Mouse (Mus musculus) heart, embryonic 11.5 days (tissue): ENCODE results near the gene Slc36a4. TPM values are rescaled to one million over a fixed set of nuclear protein-coding genes. Genes with fewer than 3 reads are reported as not detected.

ENCODE experiments used
- ATAC-seq: fragments of 200-750 bp; cut with Nextera tagmentation; replicated peaks from 2 replicates; pipeline ENCODE4 v1.8.0; 2017; ENCODE audit warnings: moderate library complexity; ENCODE audit not compliant: insufficient number of reproducible peaks, low FRiP score, low TSS enrichment
- H3K27ac ChIP-seq: fragments of 300-500 bp; sonication (generic); 2 replicates; pipeline ENCODE4 v1.5.1; 2014; ENCODE audit warnings: mild to moderate bottlenecking, low read depth, low read length
- H3K27me3 ChIP-seq: fragments of 300-500 bp; sonication (generic); 2 replicates; pipeline ENCODE4 v1.6.1; 2014; ENCODE audit warnings: mild to moderate bottlenecking, low read length, mixed read lengths; ENCODE audit not compliant: control insufficient read depth, insufficient read depth
- H3K36me3 ChIP-seq: fragments of 300-500 bp; sonication (generic); 2 replicates; pipeline ENCODE4 v1.6.1; 2014; ENCODE audit warnings: mild to moderate bottlenecking, low read length, moderate library complexity, mixed read lengths; ENCODE audit not compliant: control insufficient read depth, insufficient read depth
- H3K4me1 ChIP-seq: fragments of 300-500 bp; sonication (generic); 2 replicates; pipeline ENCODE4 v1.6.1; 2014; ENCODE audit warnings: low read length; ENCODE audit not compliant: control insufficient read depth, insufficient read depth
- H3K4me2 ChIP-seq: fragments of 300-500 bp; sonication (generic); 2 replicates; pipeline ENCODE4 v1.6.1; 2014; ENCODE audit warnings: mild to moderate bottlenecking, moderate library complexity
- H3K4me3 ChIP-seq: fragments of 300-500 bp; sonication (generic); 2 replicates; pipeline ENCODE4 v1.5.1; 2014; ENCODE audit warnings: low read depth, low read length
- H3K9ac ChIP-seq: fragments of 300-500 bp; sonication (generic); 2 replicates; pipeline ENCODE4 v1.6.1; 2014; ENCODE audit warnings: mild to moderate bottlenecking, low read depth, low read length, moderate library complexity
- H3K9me3 ChIP-seq: fragments of 300-500 bp; sonication (generic); replicated peaks from 2 replicates; pipeline ENCODE4 v1.6.1; 2016; ENCODE audit warnings: low read length; ENCODE audit not compliant: control insufficient read depth
- WGBS: fragments of 180-500 bp; shearing (Covaris S2); extraction: QIAGEN DNeasy Blood & Tissue Kit; methylation state at CpG from one replicate; pipeline ENCODE4 v1.1.7; 2014; ENCODE audit not compliant: insufficient replicate concordance; 5-methylcytosine and 5-hydroxymethylcytosine counted together
- polyA plus RNA-seq: library from polyadenylated mRNA; unstranded; fragments of >200 nt; fragmentation: Nextera tagmentation; extraction: Ambion mirVana; gene quantifications from 2 replicates; pipeline ENCODE4 v1.2.1, GENCODE M21; 2014

The Slc36a4 gene
- polyA plus RNA-seq = 11.4 and 12.6 TPM in 2 replicates

- Histone ChIP-seq H3K9ac (peak within 1 kb of the TSS; percentile 83), H3K36me3 (no peaks in the 10 kb centered on the region), H3K9me3 (no peaks in the 10 kb centered on the region), H3K4me1 (0 out of 2 replicates have a peak, but pooled peaks cover 2% of the 10 kb centered on the region), H3K4me2 (peak within 1 kb of the TSS; percentile 90), H3K27ac (peak within 1 kb of the TSS; percentile 77), H3K27me3 (no peaks in the 10 kb centered on the region), H3K4me3 (peak within 1 kb of the TSS; percentile 79)
- peak; percentile 86 for ATAC-seq
- under 1% methylated on average over 66 of the region's 75 CpGs for WGBS
These were observed at the start of gene Slc36a4 for GRCm38 (mm10) chr9:15709599-15710381. Gene Slc36a4, plus strand, starts transcription at chr9:15709738.

- no peak overlapping the region for H3K4me2 ChIP-seq
- no peaks in the 10 kb centered on the region for H3K27me3 ChIP-seq
- H3K4me3 ChIP-seq = no peak overlapping the region
- no peaks in the 10 kb centered on the region for H3K9me3 ChIP-seq
- WGBS = 68% methylated on average over 7 of the region's 7 CpGs
- no peak for ATAC-seq
- no peaks in the 10 kb centered on the region for H3K36me3 ChIP-seq
- peaks cover 5% of the 10 kb centered on the region; the same call in 1 of the 2 replicates for H3K4me1 ChIP-seq
- H3K9ac ChIP-seq = no peak overlapping the region
- H3K27ac ChIP-seq = no peak overlapping the region
These were observed 44.9 kb upstream of the Slc36a4 start for GRCm38 (mm10) chr9:15664606-15665005.

GRCm38 (mm10) chr9:15669452-15669851 lies 40.1 kb upstream of the Slc36a4 start:
- Histone ChIP-seq H3K4me3 (no peak overlapping the region), H3K27me3 (no peaks in the 10 kb centered on the region), H3K27ac (no peak overlapping the region), H3K36me3 (no peaks in the 10 kb centered on the region), H3K4me1 (peaks cover 10% of the 10 kb centered on the region), H3K4me2 (no peak overlapping the region), H3K9me3 (no peaks in the 10 kb centered on the region), H3K9ac (no peak overlapping the region)
- no peak for ATAC-seq
- WGBS = 36% methylated on average over 3 of the region's 3 CpGs

GRCm38 (mm10) chr9:15670002-15670527 lies 39.5 kb upstream of the Slc36a4 start:
- H3K9ac ChIP-seq = no peak overlapping the region
- ATAC-seq = no peak
- H3K4me3 ChIP-seq = no peak overlapping the region
- H3K9me3 ChIP-seq = no peaks in the 10 kb centered on the region
- H3K4me2 ChIP-seq = no peak overlapping the region
- no peaks in the 10 kb centered on the region for H3K27me3 ChIP-seq
- H3K27ac ChIP-seq = no peak overlapping the region
- H3K36me3 ChIP-seq = no peaks in the 10 kb centered on the region
- peaks cover 8% of the 10 kb centered on the region for H3K4me1 ChIP-seq
- WGBS = 26% methylated on average over 5 of the region's 5 CpGs

GRCm38 (mm10) chr9:15672251-15672650 lies 37.3 kb upstream of the Slc36a4 start:
- 29% methylated on average over 1 of the region's 1 CpGs for WGBS

GRCm38 (mm10) chr9:15681855-15682466 lies 27.6 kb upstream of the Slc36a4 start:
- Histone ChIP-seq H3K9ac (no peak overlapping the region), H3K9me3 (no peaks in the 10 kb centered on the region), H3K4me1 (no peaks in the 10 kb centered on the region), H3K27me3 (no peaks in the 10 kb centered on the region), H3K4me2 (no peak overlapping the region), H3K36me3 (no peaks in the 10 kb centered on the region), H3K4me3 (no peak overlapping the region), H3K27ac (no peak overlapping the region)
- peak; percentile 68 for ATAC-seq
- 34% methylated on average over 2 of the region's 2 CpGs for WGBS

More at GRCm38 (mm10) chr9:15672251-15672650, 37.3 kb upstream of the Slc36a4 start:
- no peak for ATAC-seq
- Histone ChIP-seq H3K4me2 (no peak overlapping the region), H3K27ac (no peak overlapping the region), H3K4me1 (peaks cover 8% of the 10 kb centered on the region), H3K4me3 (no peak overlapping the region), H3K27me3 (no peaks in the 10 kb centered on the region), H3K9me3 (no peaks in the 10 kb centered on the region), H3K9ac (no peak overlapping the region), H3K36me3 (no peaks in the 10 kb centered on the region)

GRCm38 (mm10) chr9:15685215-15685614 lies 24.3 kb upstream of the Slc36a4 start:
- Histone ChIP-seq H3K4me2 (no peak overlapping the region), H3K4me1 (no peaks in the 10 kb centered on the region; the same call in 1 of the 2 replicates), H3K27me3 (no peaks in the 10 kb centered on the region), H3K36me3 (no peaks in the 10 kb centered on the region), H3K27ac (no peak overlapping the region), H3K9me3 (no peaks in the 10 kb centered on the region), H3K9ac (no peak overlapping the region), H3K4me3 (no peak overlapping the region)
- ATAC-seq = no peak
- WGBS = 11% methylated on average over 4 of the region's 4 CpGs

GRCm38 (mm10) chr9:15687358-15687757 lies 22.2 kb upstream of the Slc36a4 start:
- H3K4me3 ChIP-seq = no peak overlapping the region
- 77% methylated on average over 5 of the region's 5 CpGs for WGBS
- no peak for ATAC-seq

More at GRCm38 (mm10) chr9:15687358-15687757, 22.2 kb upstream of the Slc36a4 start:
- no peak overlapping the region for H3K9ac ChIP-seq
- no peaks in the 10 kb centered on the region for H3K9me3 ChIP-seq
- no peak overlapping the region for H3K4me2 ChIP-seq
- no peaks in the 10 kb centered on the region; the same call in 1 of the 2 replicates for H3K4me1 ChIP-seq
- no peaks in the 10 kb centered on the region for H3K36me3 ChIP-seq
- no peaks in the 10 kb centered on the region for H3K27me3 ChIP-seq
- H3K27ac ChIP-seq = no peak overlapping the region
